Mouse (Mus musculus): ENCODE data around the gene Ywhaq.

DNA sequence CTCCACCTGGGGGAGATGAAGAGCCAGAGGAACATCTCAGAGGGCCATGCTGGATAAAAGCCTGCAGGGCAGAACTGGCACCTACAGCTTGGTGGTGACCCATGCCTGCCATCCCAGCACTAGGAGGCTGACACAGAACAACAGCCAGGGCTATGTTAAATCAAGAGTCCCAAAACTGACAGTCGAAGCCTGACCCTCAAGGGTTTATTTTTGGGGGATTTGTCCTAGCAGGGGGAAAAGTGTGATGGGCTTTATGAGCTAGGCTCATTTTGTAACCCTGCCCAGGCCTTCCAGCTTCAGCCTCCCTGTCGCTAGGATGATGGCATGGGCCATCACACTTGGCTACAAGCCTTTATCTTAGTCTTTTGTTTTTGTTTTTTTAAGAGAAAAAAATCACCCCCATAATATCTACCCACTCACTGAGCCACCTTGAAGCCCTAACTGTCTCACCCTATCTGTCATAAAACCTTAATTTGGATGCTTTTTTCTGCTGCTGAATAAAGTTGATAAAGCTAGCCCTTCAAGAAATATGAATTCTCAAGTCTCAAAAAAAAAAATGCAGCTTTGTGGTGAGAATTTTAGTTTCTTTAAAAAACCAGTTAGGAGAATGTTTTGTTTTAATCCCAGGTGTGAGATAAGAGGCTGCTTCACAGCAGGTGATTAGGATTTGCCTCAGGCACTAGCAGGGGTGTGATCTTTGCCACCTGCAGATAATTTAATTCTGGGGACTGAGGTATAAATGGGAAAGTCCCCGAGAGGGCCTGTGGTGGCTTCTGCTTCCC, 41.9 kb downstream of the Ywhaq start:
- TF ChIP-seq POLR2A (IDR thresholded peaks at IDR 0.05; ENCODE audit: low read depth, low read length) = no peak
- no peak for TF ChIP-seq HCFC1 (IDR thresholded peaks at IDR 0.05; ENCODE audit: low read depth, low read length)
- TF ChIP-seq ZC3H11A (IDR thresholded peaks at IDR 0.05; ENCODE audit: low read depth, low read length) = no peak
